Mouse (Mus musculus): ENCODE measurements around the gene 4931428L18Rik. TPM values are rescaled to one million over a fixed set of nuclear protein-coding genes. Genes with fewer than 3 reads are reported as not detected.

The 4931428L18Rik gene
- total RNA-seq, 1 experiment, result 1.8 TPM

DNA sequence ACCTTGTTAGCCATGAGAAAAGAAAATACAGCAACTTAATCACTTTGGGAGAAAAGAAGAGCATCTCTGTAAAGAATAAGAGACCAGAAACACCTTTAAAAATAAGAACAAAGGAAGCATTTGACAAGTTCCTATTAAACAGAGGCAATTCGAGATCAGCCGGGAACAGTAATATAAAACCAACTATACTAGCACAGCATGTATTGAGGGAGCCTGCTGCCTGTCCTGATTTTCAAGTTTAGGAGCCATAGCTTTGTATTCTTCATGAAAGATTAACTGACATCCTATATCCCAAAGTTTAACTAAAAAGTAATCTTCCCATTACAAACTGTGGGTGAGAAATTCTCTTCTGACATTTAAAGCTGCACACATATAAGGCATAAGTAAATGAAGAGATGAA lies 151.3 kb downstream of the 4931428L18Rik start:
- Histone ChIP-seq H3K9me3 (ENCODE audit: control insufficient read depth, insufficient read depth, low read depth, low read length) (no peaks in the 10 kb centered on the region), H3K4me1 (ENCODE audit: control insufficient read depth in 2 of 2, insufficient read depth in 2 of 2, low read length in 2 of 2, poor library complexity in 1 of 2) (no peaks in the 10 kb centered on the region), H3K36me3 (ENCODE audit: control insufficient read depth, insufficient read depth, low read length, poor library complexity, severe bottlenecking) (no peaks in the 10 kb centered on the region), H3K27ac (ENCODE audit: insufficient read depth, low read depth, low read length, poor library complexity, severe bottlenecking) (no peak overlapping the region), H3K4me3 (ENCODE audit: insufficient read depth in 1 of 2, low read depth in 1 of 2, low read length in 2 of 2, poor library complexity in 1 of 2, severe bottlenecking in 1 of 2) (no peak overlapping the region), H3K9ac (ENCODE audit: insufficient read depth, low read depth, low read length, poor library complexity, severe bottlenecking) (no peak overlapping the region)
- in situ Hi-C loops (cut with MboI; ENCODE audit: low sequenced_read_pairs in 2 of 2, unreplicated experiment in 2 of 2), result no loop called here
- DNase-seq (ENCODE audit: low read depth, low spot score), result no peak
- no peak for TF ChIP-seq MAFK (IDR thresholded peaks at IDR 0.05; ENCODE audit: insufficient read depth, low read depth, low read length)
- TF ChIP-seq ZC3H11A (IDR thresholded peaks at IDR 0.05; ENCODE audit: borderline replicate concordance, low read depth, low read length), result no peak
- TF ChIP-seq CHD2 (IDR thresholded peaks at IDR 0.05; ENCODE audit: low read depth, low read length), result no peak
- TF ChIP-seq ZNF384 (IDR thresholded peaks at IDR 0.05; ENCODE audit: low read depth, low read length), result no peak
- TF ChIP-seq HCFC1 (IDR thresholded peaks at IDR 0.05; ENCODE audit: borderline replicate concordance, insufficient read depth, low read length), result no peak

DNA sequence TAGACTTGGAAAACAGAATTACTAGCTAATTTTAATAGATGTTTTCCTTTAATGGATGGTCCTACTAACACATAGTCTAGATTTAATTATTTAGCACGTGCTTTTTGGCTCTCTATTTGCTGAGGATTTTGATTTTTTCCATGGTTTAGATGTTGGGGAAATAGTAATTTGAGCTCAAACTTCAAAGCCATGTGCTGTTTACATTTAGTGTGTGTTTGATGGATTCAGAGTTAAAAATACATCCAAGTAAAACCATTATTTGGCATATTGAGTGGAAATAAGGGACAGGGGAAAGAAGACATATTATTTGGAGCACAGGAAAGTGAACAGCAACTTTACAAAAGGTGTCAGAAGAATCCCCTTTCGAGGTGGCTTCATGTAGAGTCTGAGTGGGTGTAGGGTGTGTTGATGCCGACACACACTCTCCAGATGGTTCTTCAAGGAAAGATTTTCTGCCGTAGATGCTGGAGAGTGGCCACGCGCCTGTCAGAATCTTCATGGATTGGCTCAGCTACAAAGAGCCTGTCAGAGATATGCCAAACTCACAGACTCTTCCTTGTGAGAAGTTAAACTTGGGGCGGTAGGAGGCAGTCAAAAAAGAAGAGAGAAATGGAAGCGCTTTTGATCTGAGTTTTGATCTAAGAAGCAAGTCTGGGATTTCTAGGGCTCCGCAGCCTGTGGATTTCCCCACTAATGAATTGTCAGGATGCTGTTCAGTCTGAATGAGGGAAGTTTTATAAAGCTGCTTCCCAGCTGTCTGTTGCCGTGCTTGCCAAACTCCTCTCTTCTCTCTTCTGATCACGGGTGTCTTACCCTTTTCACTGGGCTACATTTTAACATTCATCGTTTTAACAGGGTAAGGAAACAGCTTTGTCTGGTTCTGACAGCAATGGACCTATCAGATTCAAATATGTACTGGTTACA lies 157.4 kb downstream of the 4931428L18Rik start:
- no peak overlapping the region for H3K9ac ChIP-seq (ENCODE audit: insufficient read depth, low read depth, low read length, poor library complexity, severe bottlenecking)
- in situ Hi-C loops (cut with MboI; ENCODE audit: low sequenced_read_pairs in 2 of 2, unreplicated experiment in 2 of 2), result no loop called here
- H3K9me3 ChIP-seq (ENCODE audit: control insufficient read depth, insufficient read depth, low read depth, low read length), result no peaks in the 10 kb centered on the region
- no peak for TF ChIP-seq ZC3H11A (IDR thresholded peaks at IDR 0.05; ENCODE audit: borderline replicate concordance, low read depth, low read length)
- TF ChIP-seq MAFK (IDR thresholded peaks at IDR 0.05; ENCODE audit: insufficient read depth, low read depth, low read length), result no peak
- TF ChIP-seq ZNF384 (IDR thresholded peaks at IDR 0.05; ENCODE audit: low read depth, low read length), result no peak
- no peak for TF ChIP-seq CHD2 (IDR thresholded peaks at IDR 0.05; ENCODE audit: low read depth, low read length)
- TF ChIP-seq HCFC1 (IDR thresholded peaks at IDR 0.05; ENCODE audit: borderline replicate concordance, insufficient read depth, low read length), result no peak
- H3K4me1 ChIP-seq (ENCODE audit: control insufficient read depth in 2 of 2, insufficient read depth in 2 of 2, low read length in 2 of 2, poor library complexity in 1 of 2), result no peaks in the 10 kb centered on the region
- no peak overlapping the region for H3K27ac ChIP-seq (ENCODE audit: insufficient read depth, low read depth, low read length, poor library complexity, severe bottlenecking)
- H3K36me3 ChIP-seq (ENCODE audit: control insufficient read depth, insufficient read depth, low read length, poor library complexity, severe bottlenecking), result no peaks in the 10 kb centered on the region
- no peak overlapping the region for H3K4me3 ChIP-seq (ENCODE audit: insufficient read depth in 1 of 2, low read depth in 1 of 2, low read length in 2 of 2, poor library complexity in 1 of 2, severe bottlenecking in 1 of 2)
- no peak for DNase-seq (ENCODE audit: low read depth, low spot score)

DNA sequence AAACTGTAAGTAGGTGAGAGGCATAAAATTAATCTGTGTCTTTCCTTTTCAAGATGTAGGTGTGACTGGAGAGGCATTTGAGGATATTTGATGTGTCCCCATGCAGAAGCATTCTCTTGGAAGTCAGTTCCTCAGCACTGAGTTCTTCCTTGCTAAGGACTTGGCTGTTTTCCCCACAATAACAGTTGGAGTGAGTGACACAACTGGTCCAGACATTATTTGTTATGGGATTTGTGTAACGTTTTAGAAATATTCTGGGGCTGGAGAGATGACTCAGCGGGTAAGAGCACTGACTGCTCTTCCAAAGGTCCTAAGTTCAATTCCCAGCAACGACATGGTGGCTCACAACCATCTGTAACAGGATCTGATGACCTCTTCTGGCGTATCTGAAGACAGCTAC lies 162.7 kb downstream of the 4931428L18Rik start:
- no peak overlapping the region for H3K27ac ChIP-seq (ENCODE audit: insufficient read depth, low read depth, low read length, poor library complexity, severe bottlenecking)
- no peak overlapping the region for H3K9ac ChIP-seq (ENCODE audit: insufficient read depth, low read depth, low read length, poor library complexity, severe bottlenecking)
- no peak for DNase-seq (ENCODE audit: low read depth, low spot score)
- in situ Hi-C loops (cut with MboI; ENCODE audit: low sequenced_read_pairs in 2 of 2, unreplicated experiment in 2 of 2), result no loop called here
- H3K4me3 ChIP-seq (ENCODE audit: insufficient read depth in 1 of 2, low read depth in 1 of 2, low read length in 2 of 2, poor library complexity in 1 of 2, severe bottlenecking in 1 of 2), result no peak overlapping the region
- no peaks in the 10 kb centered on the region for H3K9me3 ChIP-seq (ENCODE audit: control insufficient read depth, insufficient read depth, low read depth, low read length)
- H3K4me1 ChIP-seq (ENCODE audit: control insufficient read depth in 2 of 2, insufficient read depth in 2 of 2, low read length in 2 of 2, poor library complexity in 1 of 2), result no peaks in the 10 kb centered on the region
- TF ChIP-seq HCFC1 (IDR thresholded peaks at IDR 0.05; ENCODE audit: borderline replicate concordance, insufficient read depth, low read length) (no peak), MAFK (IDR thresholded peaks at IDR 0.05; ENCODE audit: insufficient read depth, low read depth, low read length) (no peak), ZC3H11A (IDR thresholded peaks at IDR 0.05; ENCODE audit: borderline replicate concordance, low read depth, low read length) (no peak), ZNF384 (IDR thresholded peaks at IDR 0.05; ENCODE audit: low read depth, low read length) (no peak), CHD2 (IDR thresholded peaks at IDR 0.05; ENCODE audit: low read depth, low read length) (no peak)
- H3K36me3 ChIP-seq (ENCODE audit: control insufficient read depth, insufficient read depth, low read length, poor library complexity, severe bottlenecking), result no peaks in the 10 kb centered on the region

DNA sequence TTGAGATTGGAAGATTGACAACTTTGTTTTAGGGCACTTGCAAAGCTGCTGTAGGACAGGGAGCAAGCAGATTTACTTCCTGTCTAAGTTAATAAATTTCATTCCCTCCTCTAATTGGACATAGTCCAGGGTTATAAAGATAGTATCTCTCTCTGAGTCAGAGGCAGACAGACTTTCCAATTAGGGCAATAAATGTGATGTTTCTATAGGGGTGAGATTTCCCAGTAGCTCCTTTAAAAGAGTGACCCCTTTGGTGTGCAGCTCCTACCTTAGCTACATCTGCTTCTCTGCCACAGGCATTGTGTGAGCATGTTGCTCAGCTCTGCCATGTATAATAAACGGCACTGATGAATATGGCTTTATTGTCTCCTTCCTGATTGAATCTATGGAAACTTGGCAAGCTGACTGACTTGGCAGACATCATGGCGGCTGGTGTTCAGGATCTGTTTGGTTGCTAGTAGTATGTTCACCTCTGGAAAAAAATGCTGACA lies 163.6 kb downstream of the 4931428L18Rik start:
- Histone ChIP-seq H3K27ac (ENCODE audit: insufficient read depth, low read depth, low read length, poor library complexity, severe bottlenecking) (no peak overlapping the region), H3K4me1 (ENCODE audit: control insufficient read depth in 2 of 2, insufficient read depth in 2 of 2, low read length in 2 of 2, poor library complexity in 1 of 2) (no peaks in the 10 kb centered on the region), H3K4me3 (ENCODE audit: insufficient read depth in 1 of 2, low read depth in 1 of 2, low read length in 2 of 2, poor library complexity in 1 of 2, severe bottlenecking in 1 of 2) (no peak overlapping the region), H3K9ac (ENCODE audit: insufficient read depth, low read depth, low read length, poor library complexity, severe bottlenecking) (no peak overlapping the region), H3K9me3 (ENCODE audit: control insufficient read depth, insufficient read depth, low read depth, low read length) (no peaks in the 10 kb centered on the region), H3K36me3 (ENCODE audit: control insufficient read depth, insufficient read depth, low read length, poor library complexity, severe bottlenecking) (no peaks in the 10 kb centered on the region)
- in situ Hi-C loops (cut with MboI; ENCODE audit: low sequenced_read_pairs in 2 of 2, unreplicated experiment in 2 of 2), result no loop called here
- TF ChIP-seq CHD2 (IDR thresholded peaks at IDR 0.05; ENCODE audit: low read depth, low read length), result no peak
- no peak for TF ChIP-seq ZC3H11A (IDR thresholded peaks at IDR 0.05; ENCODE audit: borderline replicate concordance, low read depth, low read length)
- no peak for TF ChIP-seq MAFK (IDR thresholded peaks at IDR 0.05; ENCODE audit: insufficient read depth, low read depth, low read length)
- TF ChIP-seq ZNF384 (IDR thresholded peaks at IDR 0.05; ENCODE audit: low read depth, low read length), result no peak
- no peak for TF ChIP-seq HCFC1 (IDR thresholded peaks at IDR 0.05; ENCODE audit: borderline replicate concordance, insufficient read depth, low read length)
- no peak for DNase-seq (ENCODE audit: low read depth, low spot score)

Measured in ES-E14 (cell line).